Mouse (Mus musculus) embryonic facial prominence, embryonic 10.5 days (tissue): ENCODE data around the gene Mmp28. TPM values are rescaled to one million over a fixed set of nuclear protein-coding genes. Genes with fewer than 3 reads are reported as not detected.
A peak's percentile ranks its signal among the peaks of the same experiment; 100 is the strongest.

ENCODE experiments used
- DNase-seq: peaks from one replicate; pipeline ENCODE4 v3.0.0-alpha.2; 2017; ENCODE audit warnings: low spot score
- H3K27ac ChIP-seq: fragments of 300-500 bp; sonication (generic); replicated peaks from 2 replicates; pipeline ENCODE4 v1.5.1; 2016; ENCODE audit warnings: mild to moderate bottlenecking
- H3K27me3 ChIP-seq: fragments of 300-500 bp; sonication (generic); replicated peaks from 2 replicates; pipeline ENCODE4 v1.6.1; 2016; ENCODE audit warnings: low read depth, mild to moderate bottlenecking; ENCODE audit not compliant: poor library complexity, severe bottlenecking
- H3K36me3 ChIP-seq: fragments of 300-500 bp; sonication (generic); replicated peaks from 2 replicates; pipeline ENCODE4 v1.6.1; 2016; ENCODE audit warnings: mild to moderate bottlenecking, moderate library complexity
- H3K4me1 ChIP-seq: fragments of 300-500 bp; sonication (generic); 2 replicates; pipeline ENCODE4 v1.6.1; 2016
- H3K4me3 ChIP-seq: fragments of 300-500 bp; sonication (generic); 2 replicates; pipeline ENCODE4 v1.5.1; 2016; ENCODE audit warnings: mild to moderate bottlenecking, moderate library complexity
- H3K9me3 ChIP-seq: fragments of 300-500 bp; sonication (generic); 2 replicates; pipeline ENCODE4 v1.6.1; 2016; ENCODE audit warnings: mild to moderate bottlenecking
- WGBS: fragments of 180-500 bp; shearing (Covaris S2); methylation state at CpG from one replicate; pipeline ENCODE4 v1.1.7; 2016; 5-methylcytosine and 5-hydroxymethylcytosine counted together
- polyA plus RNA-seq: library from polyadenylated mRNA; unstranded; fragments of >200 nt; fragmentation: Nextera tagmentation; extraction: Ambion mirVana; gene quantifications from 2 replicates; pipeline ENCODE4 v1.2.1, GENCODE M21; 2016

The Mmp28 gene
- polyA plus RNA-seq, 1 experiment from 2014 or later = 1.5 TPM

DNA sequence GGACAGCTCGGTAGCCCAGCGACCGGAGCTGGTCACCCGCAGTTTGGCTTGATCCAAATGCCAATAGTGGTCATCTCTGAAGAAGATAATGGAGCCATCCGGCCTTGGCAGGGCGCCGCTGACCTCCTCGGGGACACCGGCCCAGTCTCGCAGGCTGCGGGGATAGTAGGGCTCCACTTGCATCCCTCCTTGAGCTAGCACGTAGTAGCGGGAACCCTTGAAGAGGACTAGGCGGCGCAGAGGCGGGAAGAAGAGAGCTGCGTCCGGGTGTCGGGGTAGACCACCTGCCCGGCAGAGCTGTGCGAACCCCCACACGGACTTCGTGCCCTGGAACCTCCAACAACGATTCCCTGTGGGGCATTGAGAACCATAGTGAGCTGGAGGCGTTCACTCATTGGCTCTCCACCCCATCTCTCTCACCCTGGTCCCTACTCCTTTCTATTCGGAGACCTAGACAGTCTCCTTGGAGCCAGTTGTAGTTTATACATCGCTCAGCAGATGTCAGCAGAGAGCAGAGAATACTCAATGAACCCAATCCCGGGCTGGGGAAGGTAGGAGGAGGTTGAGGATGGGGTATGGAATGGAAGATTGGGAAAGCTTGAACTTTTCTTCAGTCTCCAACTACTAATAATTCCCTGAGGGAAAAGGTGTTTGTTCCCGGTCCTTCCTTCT, 20.1 kb downstream of the Mmp28 start:
- DNase-seq = peak; percentile 77
- Histone ChIP-seq H3K27me3 (peaks cover 82% of the 10 kb centered on the region), H3K27ac (no peak overlapping the region), H3K4me3 (peak overlapping the region; percentile 43), H3K4me1 (peaks cover 51% of the 10 kb centered on the region), H3K9me3 (no peaks in the 10 kb centered on the region), H3K36me3 (no peaks in the 10 kb centered on the region)
- 11% methylated on average over 29 of the region's 29 CpGs for WGBS

GRCm38 (mm10) chr11:83441235-83441634, 21.6 kb downstream of the Mmp28 start:
- Histone ChIP-seq H3K4me1 (peaks cover 41% of the 10 kb centered on the region), H3K27ac (no peak overlapping the region), H3K9me3 (no peaks in the 10 kb centered on the region), H3K4me3 (0 out of 2 replicates have a peak overlapping the region, but pooled peaks have one; percentile 72), H3K27me3 (peaks cover 67% of the 10 kb centered on the region), H3K36me3 (no peaks in the 10 kb centered on the region)
- no peak for DNase-seq
- WGBS = 42% methylated on average over 7 of the region's 7 CpGs

DNA sequence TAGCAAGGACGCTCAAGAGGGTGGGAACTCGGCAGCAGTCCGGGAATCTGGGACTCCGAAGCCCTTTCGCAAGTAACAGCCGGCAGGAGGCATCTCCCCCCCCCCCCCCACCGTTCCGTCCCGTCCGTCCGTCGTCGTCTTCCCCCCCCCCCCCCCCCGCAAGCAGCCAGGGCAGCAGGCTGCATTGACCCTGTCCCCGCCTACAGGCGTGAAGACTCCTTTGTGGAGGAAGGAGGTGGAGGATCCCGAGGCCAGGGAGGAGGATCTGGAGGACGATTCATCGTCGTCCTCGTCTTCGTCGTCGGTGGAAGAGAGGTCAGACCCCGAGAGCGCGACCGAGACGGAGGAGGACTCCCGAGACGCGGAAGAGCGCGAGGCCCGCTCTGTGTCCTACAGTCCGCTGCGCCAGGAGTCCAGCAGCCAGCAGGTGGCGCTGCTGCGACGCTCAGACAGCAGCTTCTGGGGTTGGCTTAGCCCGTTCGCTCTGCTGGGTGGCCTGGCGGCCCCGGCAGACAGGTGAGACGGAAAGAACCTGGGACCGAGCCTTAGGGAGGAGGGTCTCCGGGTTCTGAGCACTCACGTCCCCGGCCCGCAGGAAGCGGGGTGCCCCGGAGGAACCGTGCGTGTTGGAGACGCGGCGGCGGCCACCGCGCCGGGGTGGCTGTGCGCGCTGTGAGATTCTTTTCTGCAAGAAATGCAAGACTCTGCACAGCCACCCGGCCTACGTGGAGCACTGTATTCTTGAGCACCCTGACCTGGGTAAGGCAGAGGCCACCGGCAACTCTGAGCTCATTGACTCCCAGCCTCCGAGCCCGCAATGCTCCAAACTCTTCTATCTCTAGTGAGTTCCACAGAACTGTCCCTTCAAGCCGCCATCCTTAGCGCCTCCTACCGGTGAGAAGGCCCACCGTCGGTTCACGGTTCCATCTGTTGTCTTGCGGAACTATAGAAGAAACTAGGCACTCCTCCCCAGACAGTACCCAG, 22.5 kb downstream of the Mmp28 start:
- Histone ChIP-seq H3K4me3 (peak overlapping the region; percentile 72), H3K27ac (peak overlapping the region; percentile 83), H3K27me3 (peaks cover 65% of the 10 kb centered on the region), H3K9me3 (no peaks in the 10 kb centered on the region), H3K4me1 (peaks cover 41% of the 10 kb centered on the region), H3K36me3 (no peaks in the 10 kb centered on the region)
- peak; percentile 90 for DNase-seq
- under 1% methylated on average over 71 of the region's 75 CpGs for WGBS

- Histone ChIP-seq H3K27ac (peak overlapping the region; percentile 83; the same call in 1 of the 2 replicates), H3K4me3 (peak overlapping the region; percentile 72), H3K4me1 (peaks cover 36% of the 10 kb centered on the region), H3K9me3 (no peaks in the 10 kb centered on the region), H3K27me3 (peaks cover 59% of the 10 kb centered on the region), H3K36me3 (no peaks in the 10 kb centered on the region)
- DNase-seq = no peak
- WGBS = 31% methylated on average over 11 of the region's 11 CpGs
Measured at GRCm38 (mm10) chr11:83439426-83440060, 23.3 kb downstream of the Mmp28 start.

- 95% methylated on average over 1 of the region's 1 CpGs for WGBS
- H3K36me3 ChIP-seq = no peaks in the 10 kb centered on the region
- DNase-seq = no peak
- peaks cover 39% of the 10 kb centered on the region for H3K27me3 ChIP-seq
- H3K4me1 ChIP-seq = peaks cover 16% of the 10 kb centered on the region
- H3K27ac ChIP-seq = no peak within 1 kb of the TSS
- no peaks in the 10 kb centered on the region for H3K9me3 ChIP-seq
- no peak within 1 kb of the TSS for H3K4me3 ChIP-seq
Measured at GRCm38 (mm10) chr11:83437377-83437776, 25.5 kb downstream of the Mmp28 start, which contains the start of gene 1700020L24Rik. Gene 1700020L24Rik, plus strand, starts transcription at chr11:83437677.

DNA sequence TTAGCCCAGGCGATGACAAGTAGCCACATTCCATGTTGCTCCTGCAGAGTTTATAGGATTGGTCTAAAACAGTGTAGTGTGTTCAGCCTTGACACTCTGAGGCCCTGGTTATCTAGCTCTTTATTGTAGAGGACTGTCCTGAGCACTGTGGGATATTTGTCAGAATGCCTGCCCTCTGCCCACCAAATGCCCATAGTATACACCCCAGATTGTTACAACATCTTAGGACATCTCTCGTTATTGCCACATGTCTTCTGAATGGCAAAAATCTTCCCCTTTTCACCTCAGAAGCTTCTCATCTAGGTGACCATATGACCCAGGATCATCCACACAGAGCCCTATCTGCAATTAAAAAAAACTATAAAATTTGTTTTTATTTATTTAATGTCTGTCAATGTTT, 30.3 kb downstream of the Mmp28 start:
- peaks cover 10% of the 10 kb centered on the region for H3K4me1 ChIP-seq

DNA sequence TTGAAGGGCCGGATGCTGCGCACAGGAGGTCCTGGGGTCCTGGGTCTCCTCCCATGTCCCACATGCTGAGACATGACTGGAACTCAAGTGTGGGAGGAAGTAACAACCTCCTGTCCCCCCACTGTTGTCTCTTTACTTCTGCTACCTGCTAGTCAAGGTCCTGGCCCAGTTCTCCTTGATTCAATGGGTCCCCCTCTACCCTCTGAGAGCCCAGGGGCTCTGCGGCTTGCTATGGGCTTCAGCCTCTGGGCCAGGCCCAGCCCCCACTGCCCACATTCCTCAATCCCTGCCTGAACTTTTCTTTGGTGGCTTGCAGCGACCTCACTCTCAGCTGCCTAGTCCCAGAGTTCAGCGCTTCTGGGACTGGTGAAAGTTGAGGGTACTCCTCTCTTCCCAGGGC, 33.5 kb downstream of the Mmp28 start, which contains the start of gene Gas2l2:
Gene Gas2l2, minus strand, starts transcription at position 101 of the 400 bp plus-strand sequence.
- no peak within 1 kb of the TSS for H3K4me3 ChIP-seq
- H3K27me3 ChIP-seq = peaks cover 54% of the 10 kb centered on the region
- H3K9me3 ChIP-seq = no peaks in the 10 kb centered on the region
- 52% methylated on average over 5 of the region's 5 CpGs for WGBS
- H3K27ac ChIP-seq = no peak within 1 kb of the TSS
- no peak for DNase-seq
- H3K4me1 ChIP-seq = peaks cover 16% of the 10 kb centered on the region
- no peaks in the 10 kb centered on the region for H3K36me3 ChIP-seq

More for the DNA sequence above, 30.3 kb downstream of the Mmp28 start:
- WGBS = 75% methylated on average over 2 of the region's 2 CpGs
- H3K9me3 ChIP-seq = no peaks in the 10 kb centered on the region
- H3K27me3 ChIP-seq = peaks cover 39% of the 10 kb centered on the region
- DNase-seq = no peak
- H3K4me3 ChIP-seq = no peak overlapping the region
- no peak overlapping the region for H3K27ac ChIP-seq
- no peaks in the 10 kb centered on the region for H3K36me3 ChIP-seq

GRCm38 (mm10) chr11:83426964-83427363, 35.9 kb downstream of the Mmp28 start:
- Histone ChIP-seq H3K27me3 (peaks cover 54% of the 10 kb centered on the region), H3K4me3 (no peak overlapping the region; the same call in 1 of the 2 replicates), H3K4me1 (peaks cover 16% of the 10 kb centered on the region), H3K9me3 (no peaks in the 10 kb centered on the region), H3K27ac (no peak overlapping the region), H3K36me3 (no peaks in the 10 kb centered on the region)
- DNase-seq = no peak
- WGBS = 41% methylated on average over 17 of the region's 17 CpGs

DNA sequence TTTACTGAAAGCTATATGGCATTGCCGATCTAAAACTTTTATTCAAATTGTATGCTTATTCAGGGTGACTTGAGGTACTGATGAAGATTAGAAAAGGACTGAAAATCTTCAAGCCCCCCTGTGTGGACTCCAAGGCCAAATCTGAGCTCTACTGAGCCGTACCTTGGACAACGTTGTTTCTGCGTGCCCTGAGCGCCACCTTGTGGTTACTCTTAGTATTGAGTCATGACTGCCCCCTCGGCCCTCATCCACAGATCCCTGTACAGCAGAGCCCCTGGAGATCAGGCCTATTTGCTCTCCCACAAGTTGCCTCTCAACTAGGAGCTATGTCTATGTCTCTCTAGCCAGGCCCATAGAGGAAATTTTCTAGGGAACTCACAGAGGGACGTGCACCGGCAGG, 38.2 kb downstream of the Mmp28 start:
- Histone ChIP-seq H3K4me3 (no peak overlapping the region), H3K27ac (no peak overlapping the region), H3K27me3 (peaks cover 70% of the 10 kb centered on the region), H3K36me3 (no peaks in the 10 kb centered on the region), H3K9me3 (no peaks in the 10 kb centered on the region), H3K4me1 (peaks cover 14% of the 10 kb centered on the region)
- WGBS = 7% methylated on average over 8 of the region's 8 CpGs
- DNase-seq = peak; percentile 81

- no peaks in the 10 kb centered on the region for H3K9me3 ChIP-seq
- 3% methylated on average over 9 of the region's 9 CpGs for WGBS
- no peak overlapping the region for H3K4me3 ChIP-seq
- DNase-seq = peak; percentile 82
- H3K36me3 ChIP-seq = no peaks in the 10 kb centered on the region
- no peak overlapping the region for H3K27ac ChIP-seq
- H3K27me3 ChIP-seq = peaks cover 69% of the 10 kb centered on the region
- peaks cover 7% of the 10 kb centered on the region for H3K4me1 ChIP-seq
Measured at GRCm38 (mm10) chr11:83421305-83421704, 41.6 kb downstream of the Mmp28 start.

DNA sequence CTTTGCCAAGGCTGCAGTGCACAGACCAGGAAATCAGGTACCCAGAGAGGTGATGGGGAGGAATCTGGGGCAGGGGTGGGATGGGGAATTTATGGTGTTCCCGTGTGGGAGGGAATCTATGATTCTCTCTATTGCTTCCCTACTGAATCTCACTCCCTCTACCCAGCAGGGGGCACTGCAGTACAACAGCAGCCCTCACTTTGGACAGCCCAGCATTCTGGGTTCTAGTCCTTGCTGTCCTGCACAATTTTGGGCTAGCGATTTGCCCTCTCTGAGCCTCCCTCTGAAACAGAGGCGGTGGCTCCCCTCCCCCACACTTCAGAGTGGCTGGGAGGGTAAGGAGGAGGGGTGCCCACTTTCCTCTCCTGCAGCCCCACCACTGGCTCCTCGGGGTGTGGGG, 42.5 kb downstream of the Mmp28 start:
- DNase-seq = no peak

GRCm38 (mm10) chr11:83418566-83418965, 44.3 kb downstream of the Mmp28 start:
- peak; percentile 52 for DNase-seq
- H3K9me3 ChIP-seq = no peaks in the 10 kb centered on the region
- peaks cover 57% of the 10 kb centered on the region for H3K27me3 ChIP-seq
- H3K4me1 ChIP-seq = peaks cover 7% of the 10 kb centered on the region
- H3K27ac ChIP-seq = no peak overlapping the region
- no peaks in the 10 kb centered on the region for H3K36me3 ChIP-seq
- WGBS = 6% methylated on average over 38 of the region's 38 CpGs
- peak overlapping the region; percentile 31; the same call in 1 of the 2 replicates for H3K4me3 ChIP-seq

More for the DNA sequence above, 42.5 kb downstream of the Mmp28 start:
- H3K27me3 ChIP-seq = peaks cover 59% of the 10 kb centered on the region
- H3K4me1 ChIP-seq = peaks cover 7% of the 10 kb centered on the region
- H3K36me3 ChIP-seq = no peaks in the 10 kb centered on the region
- WGBS = 42% methylated on average over 4 of the region's 4 CpGs
- H3K4me3 ChIP-seq = no peak overlapping the region
- H3K9me3 ChIP-seq = no peaks in the 10 kb centered on the region
- no peak overlapping the region for H3K27ac ChIP-seq
